In genomic region chr6:134252081-134252755, GRCm38 (mm10) we compare ENCODE assay signal across 11 mouse cellular contexts.
"Had no signal": no experiment of that assay in that cellular context is flagged by ENCODE, and none has a peak within 500 bp of the region (broad histone marks: within the 10 kb centered on the region; RNA-seq: fewer than 3 reads in every experiment).

No protein-coding gene starts in this region.

- H3K9me3 ChIP-seq: limb, embryonic 12.5 days; liver, embryonic 13.5 days; lung, embryonic 15.5 days; midbrain, embryonic 13.5 days; neural tube, embryonic 15.5 days had no signal

- H3K27me3 ChIP-seq: limb, embryonic 12.5 days; liver, embryonic 13.5 days; lung, embryonic 15.5 days; midbrain, embryonic 13.5 days; neural tube, embryonic 15.5 days had no signal

- H3K4me1 ChIP-seq: liver, embryonic 13.5 days; midbrain, embryonic 13.5 days had no signal

- H3K27ac ChIP-seq: limb, embryonic 12.5 days; liver, embryonic 13.5 days; lung, embryonic 15.5 days; midbrain, embryonic 13.5 days; neural tube, embryonic 15.5 days had no signal

- DNase-seq: kidney, postnatal 10 days; liver; liver, embryonic 13.5 days; liver, postnatal 0 days; right cerebral cortex, adult 18-20 months; right cerebral cortex, postnatal 25 days; thymus, postnatal 36 days had no signal

- H3K4me3 ChIP-seq: limb, embryonic 12.5 days; liver, embryonic 13.5 days; lung, embryonic 15.5 days; midbrain, embryonic 13.5 days; neural tube, embryonic 15.5 days had no signal
